Mouse (Mus musculus) urinary bladder, adult 2 months (tissue): Measurements from ENCODE around the gene Ssmem1. TPM values are rescaled to one million over a fixed set of nuclear protein-coding genes. Genes with fewer than 3 reads are reported as not detected.

Experiments used
- DNase-seq: peaks from one replicate; pipeline ENCODE4 v3.0.0; 2022; ENCODE audit warnings: low spot score
- polyA plus RNA-seq: library from polyadenylated mRNA; depleted of rRNA; stranded (reverse); fragments of >200 nt; gene quantifications from 2 replicates; pipeline ENCODE4 v1.2.3, GENCODE M21; 2012

The Ssmem1 gene
- polyA plus RNA-seq, 1 experiment, result 0.07 TPM

- no peak for DNase-seq
These were observed 16.0 kb downstream of the Ssmem1 start for GRCm38 (mm10) chr6:30525456-30526332.

GRCm38 (mm10) chr6:30526586-30527515 is 17.2 kb downstream of the Ssmem1 start:
- DNase-seq, result no peak

- DNase-seq, result no peak
These were observed 19.2 kb downstream of the Ssmem1 start for GRCm38 (mm10) chr6:30528800-30529199.

GRCm38 (mm10) chr6:30535340-30535739 is 25.7 kb downstream of the Ssmem1 start:
- DNase-seq, result no peak

GRCm38 (mm10) chr6:30538240-30538639 is 28.6 kb downstream of the Ssmem1 start:
- no peak for DNase-seq

GRCm38 (mm10) chr6:30538800-30539199 is 29.2 kb downstream of the Ssmem1 start:
- no peak for DNase-seq

GRCm38 (mm10) chr6:30541009-30541799 is 31.6 kb downstream of the Ssmem1 start, which contains the start of gene Cpa2:
Cpa2 (plus strand) TSS chr6:30541582.
- DNase-seq, result no peak

GRCm38 (mm10) chr6:30542277-30542676 is 32.6 kb downstream of the Ssmem1 start:
- DNase-seq, result no peak

GRCm38 (mm10) chr6:30543077-30543476 is 33.4 kb downstream of the Ssmem1 start:
- no peak for DNase-seq

GRCm38 (mm10) chr6:30543851-30544250 is 34.2 kb downstream of the Ssmem1 start:
- DNase-seq, result no peak

- DNase-seq, result no peak
These were observed 36.0 kb downstream of the Ssmem1 start for GRCm38 (mm10) chr6:30545689-30546088.

- no peak for DNase-seq
These were observed 37.1 kb downstream of the Ssmem1 start for GRCm38 (mm10) chr6:30546571-30547273.

- no peak for DNase-seq
These were observed 37.6 kb downstream of the Ssmem1 start for GRCm38 (mm10) chr6:30547274-30547645.

GRCm38 (mm10) chr6:30547656-30548306 is 38.1 kb downstream of the Ssmem1 start:
- DNase-seq, result no peak

GRCm38 (mm10) chr6:30549231-30549761 is 39.6 kb downstream of the Ssmem1 start:
- no peak for DNase-seq

GRCm38 (mm10) chr6:30550496-30551192 is 41.0 kb downstream of the Ssmem1 start:
- no peak for DNase-seq

GRCm38 (mm10) chr6:30551193-30551515 is 41.5 kb downstream of the Ssmem1 start:
- no peak for DNase-seq

- DNase-seq, result no peak
These were observed 42.3 kb downstream of the Ssmem1 start for GRCm38 (mm10) chr6:30551644-30552580.

GRCm38 (mm10) chr6:30552628-30553027 is 43.0 kb downstream of the Ssmem1 start:
- DNase-seq, result no peak
